Mouse (Mus musculus): ENCODE results near the gene Kdm1b. TPM values are rescaled to one million over a fixed set of nuclear protein-coding genes. Genes with fewer than 3 reads are reported as not detected.

Kdm1b gene
- polyA plus RNA-seq, 1 experiment from 2014 or later: 18.2 TPM

DNA sequence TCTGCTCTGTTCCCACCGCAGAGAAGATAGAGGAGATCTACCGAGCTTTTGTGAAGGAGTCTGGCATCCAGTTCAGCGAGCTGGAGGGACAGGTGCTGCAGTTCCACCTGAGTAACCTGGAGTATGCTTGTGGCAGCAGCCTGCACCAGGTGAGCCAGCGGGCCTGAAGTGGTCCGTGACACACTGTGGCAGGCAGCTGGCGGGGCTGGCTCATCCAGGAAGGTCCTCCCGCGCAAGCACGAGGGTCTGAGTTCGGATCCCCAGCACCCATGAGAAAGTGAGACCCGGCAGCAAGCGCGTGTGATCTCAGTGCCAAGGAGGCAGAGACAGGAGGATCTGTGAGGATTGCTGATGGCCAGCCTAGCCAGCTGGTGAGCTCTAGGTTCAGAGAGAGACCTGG lies 28.6 kb downstream of the Kdm1b start:
- Histone ChIP-seq H3K4me2 (replicated peaks) (no peak overlapping the region), H3K27me3 (ENCODE audit: control insufficient read depth, insufficient read depth, low read length) (no peaks in the 10 kb centered on the region), H3K9ac (no peak overlapping the region), H3K36me3 (replicated peaks; ENCODE audit: control insufficient read depth, insufficient read depth) (peaks cover 87% of the 10 kb centered on the region), H3K9me3 (ENCODE audit: control insufficient read depth, low read length) (no peaks in the 10 kb centered on the region), H3K27ac (no peak overlapping the region), H3K4me1 (replicated peaks; ENCODE audit: control insufficient read depth, insufficient read depth, low read length) (no peaks in the 10 kb centered on the region), H3K4me3 (replicated peaks; ENCODE audit: low read length) (no peak overlapping the region)
- 96% methylated on average over 13 of the region's 13 CpGs for WGBS
- ATAC-seq (ENCODE audit: low FRiP score): no peak
- DNase-seq (ENCODE audit: low spot score): no peak

- no peak overlapping the region for H3K9ac ChIP-seq
- H3K9me3 ChIP-seq (ENCODE audit: control insufficient read depth, low read length): no peaks in the 10 kb centered on the region
- no peak overlapping the region for H3K4me2 ChIP-seq (replicated peaks)
- ATAC-seq (ENCODE audit: low FRiP score) (no peak), DNase-seq (ENCODE audit: low spot score) (no peak)
- WGBS: 92% methylated on average over 5 of the region's 5 CpGs
- no peaks in the 10 kb centered on the region for H3K27me3 ChIP-seq (ENCODE audit: control insufficient read depth, insufficient read depth, low read length)
- H3K4me3 ChIP-seq (replicated peaks; ENCODE audit: low read length): no peak overlapping the region
- H3K27ac ChIP-seq: no peak overlapping the region
- H3K4me1 ChIP-seq (replicated peaks; ENCODE audit: control insufficient read depth, insufficient read depth, low read length): no peaks in the 10 kb centered on the region
- peaks cover 87% of the 10 kb centered on the region for H3K36me3 ChIP-seq (replicated peaks; ENCODE audit: control insufficient read depth, insufficient read depth)
These were observed 29.2 kb downstream of the Kdm1b start for GRCm38 (mm10) chr13:47072484-47072883.

GRCm38 (mm10) chr13:47076156-47076555 lies 32.9 kb downstream of the Kdm1b start:
- H3K27ac ChIP-seq: no peak overlapping the region
- no peaks in the 10 kb centered on the region for H3K9me3 ChIP-seq (ENCODE audit: control insufficient read depth, low read length)
- no peak overlapping the region for H3K4me3 ChIP-seq (replicated peaks; ENCODE audit: low read length)
- no peak overlapping the region for H3K9ac ChIP-seq
- no peak overlapping the region for H3K4me2 ChIP-seq (replicated peaks)
- ATAC-seq (ENCODE audit: low FRiP score) (no peak), DNase-seq (ENCODE audit: low spot score) (no peak)
- H3K36me3 ChIP-seq (replicated peaks; ENCODE audit: control insufficient read depth, insufficient read depth): peaks cover 89% of the 10 kb centered on the region
- 89% methylated on average over 5 of the region's 5 CpGs for WGBS
- H3K27me3 ChIP-seq (ENCODE audit: control insufficient read depth, insufficient read depth, low read length): no peaks in the 10 kb centered on the region
- no peaks in the 10 kb centered on the region for H3K4me1 ChIP-seq (replicated peaks; ENCODE audit: control insufficient read depth, insufficient read depth, low read length)

- Histone ChIP-seq H3K4me3 (replicated peaks; ENCODE audit: low read length) (no peak overlapping the region), H3K27me3 (ENCODE audit: control insufficient read depth, insufficient read depth, low read length) (no peaks in the 10 kb centered on the region), H3K4me2 (replicated peaks) (no peak overlapping the region), H3K9ac (no peak overlapping the region), H3K4me1 (replicated peaks; ENCODE audit: control insufficient read depth, insufficient read depth, low read length) (no peaks in the 10 kb centered on the region), H3K9me3 (ENCODE audit: control insufficient read depth, low read length) (no peaks in the 10 kb centered on the region), H3K36me3 (replicated peaks; ENCODE audit: control insufficient read depth, insufficient read depth) (peaks cover 93% of the 10 kb centered on the region), H3K27ac (no peak overlapping the region)
- no peak for ATAC-seq (ENCODE audit: low FRiP score)
- no peak for DNase-seq (ENCODE audit: low spot score)
These were observed 34.1 kb downstream of the Kdm1b start for GRCm38 (mm10) chr13:47077367-47077766.

DNA sequence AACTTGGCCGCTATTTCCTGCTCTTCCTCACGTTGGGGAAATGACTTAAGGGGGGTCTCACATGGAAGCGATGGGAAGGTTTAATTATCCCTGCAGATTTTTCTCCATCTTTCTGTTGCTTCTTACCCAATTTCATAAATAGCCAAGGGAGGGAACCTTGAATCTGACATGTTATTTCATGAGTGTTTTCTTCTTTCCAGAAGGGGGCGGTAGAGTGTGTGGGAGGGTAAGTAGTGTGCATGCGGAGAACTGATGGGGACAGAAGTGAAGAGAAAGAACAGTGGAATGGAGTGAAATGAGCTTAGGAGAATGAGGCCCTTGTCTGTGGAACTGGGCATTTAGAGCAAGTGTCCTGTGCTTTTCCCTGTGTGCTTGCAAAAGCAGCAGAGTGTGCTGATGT lies 35.5 kb downstream of the Kdm1b start:
- H3K4me1 ChIP-seq (replicated peaks; ENCODE audit: control insufficient read depth, insufficient read depth, low read length): no peaks in the 10 kb centered on the region
- 81% methylated on average over 5 of the region's 5 CpGs for WGBS
- no peaks in the 10 kb centered on the region for H3K27me3 ChIP-seq (ENCODE audit: control insufficient read depth, insufficient read depth, low read length)
- no peak overlapping the region for H3K4me2 ChIP-seq (replicated peaks)
- H3K9me3 ChIP-seq (ENCODE audit: control insufficient read depth, low read length): no peaks in the 10 kb centered on the region
- no peak overlapping the region for H3K4me3 ChIP-seq (replicated peaks; ENCODE audit: low read length)
- peaks cover 91% of the 10 kb centered on the region for H3K36me3 ChIP-seq (replicated peaks; ENCODE audit: control insufficient read depth, insufficient read depth)
- H3K9ac ChIP-seq: no peak overlapping the region
- DNase-seq (ENCODE audit: low spot score): no peak
- ATAC-seq (ENCODE audit: low FRiP score): no peak
- no peak overlapping the region for H3K27ac ChIP-seq

- 90% methylated on average over 4 of the region's 4 CpGs for WGBS
These were observed 37.7 kb downstream of the Kdm1b start for GRCm38 (mm10) chr13:47080905-47081505.

DNA sequence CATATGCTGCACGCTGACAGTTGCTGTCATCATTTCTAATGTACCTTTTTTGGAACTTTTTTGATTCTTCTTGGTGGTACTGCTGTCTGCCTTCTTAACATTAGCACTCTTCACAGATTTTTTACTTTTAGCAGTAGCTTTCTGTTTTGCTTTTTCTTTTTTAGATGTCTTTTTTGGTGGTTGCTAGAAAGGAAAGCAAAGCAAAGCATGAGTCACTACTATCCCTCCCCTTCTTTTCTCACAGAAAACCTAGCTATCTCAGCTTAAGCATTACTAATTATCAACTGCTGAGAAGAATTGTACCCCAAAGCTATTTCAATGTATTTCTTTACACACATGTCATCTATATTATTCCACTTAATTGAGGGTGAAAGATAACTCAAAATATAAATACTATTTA lies 45.1 kb downstream of the Kdm1b start:
- no peak for ATAC-seq (ENCODE audit: low FRiP score)

More at GRCm38 (mm10) chr13:47080905-47081505, 37.7 kb downstream of the Kdm1b start:
- no peak overlapping the region for H3K27ac ChIP-seq
- H3K4me1 ChIP-seq (replicated peaks; ENCODE audit: control insufficient read depth, insufficient read depth, low read length): no peaks in the 10 kb centered on the region
- H3K4me3 ChIP-seq (replicated peaks; ENCODE audit: low read length): no peak overlapping the region
- DNase-seq (ENCODE audit: low spot score) (no peak), ATAC-seq (ENCODE audit: low FRiP score) (no peak)
- no peak overlapping the region for H3K4me2 ChIP-seq (replicated peaks)
- H3K36me3 ChIP-seq (replicated peaks; ENCODE audit: control insufficient read depth, insufficient read depth): peaks cover 86% of the 10 kb centered on the region
- H3K9ac ChIP-seq: no peak overlapping the region
- H3K27me3 ChIP-seq (ENCODE audit: control insufficient read depth, insufficient read depth, low read length): no peaks in the 10 kb centered on the region
- no peaks in the 10 kb centered on the region for H3K9me3 ChIP-seq (ENCODE audit: control insufficient read depth, low read length)

GRCm38 (mm10) chr13:47089271-47089670 lies 46.0 kb downstream of the Kdm1b start:
- H3K9ac ChIP-seq: no peak overlapping the region
- WGBS: 90% methylated on average over 2 of the region's 2 CpGs
- H3K4me1 ChIP-seq (replicated peaks; ENCODE audit: control insufficient read depth, insufficient read depth, low read length): no peaks in the 10 kb centered on the region
- DNase-seq (ENCODE audit: low spot score) (no peak), ATAC-seq (ENCODE audit: low FRiP score) (no peak)
- H3K4me2 ChIP-seq (replicated peaks): no peak overlapping the region
- peaks cover 70% of the 10 kb centered on the region for H3K36me3 ChIP-seq (replicated peaks; ENCODE audit: control insufficient read depth, insufficient read depth)
- H3K27ac ChIP-seq: no peak overlapping the region
- no peak overlapping the region for H3K4me3 ChIP-seq (replicated peaks; ENCODE audit: low read length)
- H3K9me3 ChIP-seq (ENCODE audit: control insufficient read depth, low read length): no peaks in the 10 kb centered on the region
- H3K27me3 ChIP-seq (ENCODE audit: control insufficient read depth, insufficient read depth, low read length): no peaks in the 10 kb centered on the region

More for the DNA sequence above, 45.1 kb downstream of the Kdm1b start:
- Histone ChIP-seq H3K9me3 (ENCODE audit: control insufficient read depth, low read length) (no peaks in the 10 kb centered on the region), H3K36me3 (replicated peaks; ENCODE audit: control insufficient read depth, insufficient read depth) (peaks cover 67% of the 10 kb centered on the region), H3K4me2 (replicated peaks) (no peak overlapping the region), H3K4me3 (replicated peaks; ENCODE audit: low read length) (no peak overlapping the region), H3K27ac (no peak overlapping the region), H3K9ac (no peak overlapping the region), H3K4me1 (replicated peaks; ENCODE audit: control insufficient read depth, insufficient read depth, low read length) (no peaks in the 10 kb centered on the region), H3K27me3 (ENCODE audit: control insufficient read depth, insufficient read depth, low read length) (no peaks in the 10 kb centered on the region)
- WGBS: 95% methylated on average over 1 of the region's 1 CpGs
- DNase-seq (ENCODE audit: low spot score): no peak

DNA sequence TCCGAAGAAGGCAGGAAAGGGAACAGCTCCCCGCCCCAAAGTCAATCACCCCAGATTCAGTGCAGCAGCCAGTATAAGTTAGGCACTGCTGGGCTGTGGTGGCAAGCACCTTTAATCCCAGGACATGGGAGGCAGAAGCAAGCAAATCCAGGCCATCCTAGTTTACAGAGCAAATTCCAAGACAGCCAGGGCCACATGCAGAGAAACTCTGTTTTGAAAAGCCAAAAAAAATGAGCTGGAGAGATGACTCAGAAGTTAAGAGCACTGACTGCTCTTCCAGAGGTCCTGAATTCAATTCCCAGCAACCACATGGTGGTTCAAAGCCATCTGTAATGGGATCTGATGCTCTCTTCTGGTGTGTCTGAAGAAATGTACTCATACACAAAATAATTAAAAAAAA lies 50.5 kb downstream of the Kdm1b start:
- Histone ChIP-seq H3K27ac (no peak overlapping the region), H3K4me1 (replicated peaks; ENCODE audit: control insufficient read depth, insufficient read depth, low read length) (no peaks in the 10 kb centered on the region), H3K9ac (no peak overlapping the region), H3K36me3 (replicated peaks; ENCODE audit: control insufficient read depth, insufficient read depth) (peaks cover 74% of the 10 kb centered on the region), H3K4me2 (replicated peaks) (no peak overlapping the region), H3K9me3 (ENCODE audit: control insufficient read depth, low read length) (no peaks in the 10 kb centered on the region), H3K4me3 (replicated peaks; ENCODE audit: low read length) (no peak overlapping the region), H3K27me3 (ENCODE audit: control insufficient read depth, insufficient read depth, low read length) (no peaks in the 10 kb centered on the region)
- no peak for DNase-seq (ENCODE audit: low spot score)
- 95% methylated on average over 2 of the region's 2 CpGs for WGBS
- no peak for ATAC-seq (ENCODE audit: low FRiP score)

DNA sequence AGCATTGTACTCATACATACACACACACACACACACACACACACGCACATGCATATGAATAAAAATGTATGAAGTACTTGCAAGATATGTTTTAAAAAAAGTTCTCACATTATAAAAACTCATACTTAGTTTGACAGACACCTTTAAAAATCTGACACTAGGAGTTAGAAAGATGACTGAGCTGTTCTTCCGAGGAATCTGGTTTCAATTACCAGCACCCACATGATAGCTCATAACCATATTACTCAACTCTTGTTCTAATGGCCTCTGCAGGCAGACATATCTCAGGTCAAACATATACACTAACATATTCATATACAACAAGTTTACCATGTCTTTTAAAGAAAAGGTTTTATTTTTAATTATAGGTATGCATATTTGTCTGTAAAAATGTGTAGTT lies 53.3 kb downstream of the Kdm1b start:
- Histone ChIP-seq H3K27me3 (ENCODE audit: control insufficient read depth, insufficient read depth, low read length) (no peaks in the 10 kb centered on the region), H3K4me2 (replicated peaks) (no peak overlapping the region), H3K36me3 (replicated peaks; ENCODE audit: control insufficient read depth, insufficient read depth) (peaks cover 79% of the 10 kb centered on the region), H3K9ac (no peak overlapping the region), H3K4me1 (replicated peaks; ENCODE audit: control insufficient read depth, insufficient read depth, low read length) (no peaks in the 10 kb centered on the region), H3K27ac (no peak overlapping the region), H3K9me3 (ENCODE audit: control insufficient read depth, low read length) (no peaks in the 10 kb centered on the region), H3K4me3 (replicated peaks; ENCODE audit: low read length) (no peak overlapping the region)
- ATAC-seq (ENCODE audit: low FRiP score) (no peak), DNase-seq (ENCODE audit: low spot score) (no peak)
- WGBS: 86% methylated on average over 2 of the region's 2 CpGs
